Mouse (Mus musculus) lung, postnatal 0 days (tissue): ENCODE data around the gene Scyl2.

Experiments used
- CTCF ChIP-seq: IDR thresholded peaks from 2 replicates; pipeline ENCODE4 v1.5.1; 2016; ENCODE audit warnings: antibody characterized with exemption, mild to moderate bottlenecking
- EP300 ChIP-seq: IDR thresholded peaks from 2 replicates; pipeline ENCODE4 v1.6.1; 2016; ENCODE audit warnings: antibody characterized with exemption, mild to moderate bottlenecking, control low read depth

GRCm38 (mm10) chr10:89652912-89653311 lies 33.2 kb downstream of the Scyl2 start:
- TF ChIP-seq CTCF (no peak), EP300 (no peak)
